Mouse (Mus musculus): ENCODE results near the gene Ston1. TPM values are rescaled to one million over a fixed set of nuclear protein-coding genes. Genes with fewer than 3 reads are reported as not detected.
A peak's percentile ranks its signal among the peaks of the same experiment; 100 is the strongest.

The Ston1 gene
- polyA plus RNA-seq, 1 experiment from 2014 or later = 3.4 TPM

DNA sequence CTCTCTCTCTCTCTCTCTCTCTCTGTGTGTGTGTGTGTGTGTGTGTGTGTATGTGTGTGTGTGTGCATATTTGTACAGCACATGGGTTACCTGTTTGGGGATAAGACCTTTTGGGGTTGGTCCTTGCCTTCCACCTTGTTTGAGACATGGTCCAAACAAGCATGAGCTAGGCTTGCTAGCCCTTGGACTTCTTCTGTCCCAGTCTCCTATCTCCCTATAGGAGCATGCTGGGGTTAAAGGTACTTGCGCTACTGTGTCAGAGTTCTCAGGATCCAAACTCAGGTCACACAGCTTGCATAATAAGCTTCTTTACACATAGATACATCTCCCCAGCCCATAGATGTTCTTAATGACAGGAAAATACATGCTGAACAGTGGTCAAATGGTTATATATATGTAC is 17.2 kb downstream of the Ston1 start:
- no peak for ATAC-seq (ENCODE audit: low FRiP score)
- no peaks in the 10 kb centered on the region for H3K36me3 ChIP-seq (replicated peaks; ENCODE audit: control insufficient read depth, insufficient read depth)
- no peak overlapping the region for H3K27ac ChIP-seq
- no peaks in the 10 kb centered on the region for H3K27me3 ChIP-seq (ENCODE audit: control insufficient read depth, insufficient read depth, low read length)
- H3K4me3 ChIP-seq (replicated peaks; ENCODE audit: low read length) = no peak overlapping the region
- WGBS = 100% methylated on average over 1 of the region's 1 CpGs
- H3K4me2 ChIP-seq (replicated peaks) = no peak overlapping the region
- no peak for DNase-seq (ENCODE audit: low spot score)
- H3K9me3 ChIP-seq (ENCODE audit: control insufficient read depth, low read length) = no peaks in the 10 kb centered on the region
- no peaks in the 10 kb centered on the region for H3K4me1 ChIP-seq (replicated peaks; ENCODE audit: control insufficient read depth, insufficient read depth, low read length)
- H3K9ac ChIP-seq = no peak overlapping the region

DNA sequence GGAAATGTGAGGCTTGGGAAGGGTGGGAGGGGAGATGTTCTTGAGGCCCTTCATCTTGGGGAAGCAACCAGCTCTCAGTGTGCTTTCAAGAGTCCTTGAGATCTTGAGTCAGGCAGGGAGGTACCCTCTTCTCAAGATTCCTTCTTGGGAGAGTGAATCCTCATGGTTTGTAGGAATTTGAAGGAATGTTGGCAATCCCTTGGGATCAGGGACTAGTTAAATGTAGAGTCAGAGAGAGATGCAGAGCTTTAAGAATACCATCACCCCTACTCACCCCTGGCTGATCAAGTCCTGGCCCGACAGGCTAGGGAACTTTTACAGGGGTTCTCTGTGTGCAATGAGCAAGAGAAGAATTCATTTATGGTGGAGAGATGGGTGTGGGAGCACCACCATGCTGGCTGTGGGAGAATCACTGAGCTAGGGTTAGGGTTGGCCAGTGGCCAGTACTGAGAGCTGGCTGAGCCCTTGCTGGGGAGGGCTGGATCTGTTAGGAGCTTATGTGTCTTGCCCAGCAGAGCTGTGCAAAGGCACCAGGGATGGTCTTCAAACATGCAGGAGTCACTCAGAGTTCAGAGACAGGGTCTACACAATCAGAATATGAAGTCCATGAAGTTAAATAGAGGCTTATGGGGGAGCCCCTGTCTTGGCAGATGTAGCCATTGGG is 18.1 kb downstream of the Ston1 start:
- H3K4me3 ChIP-seq (replicated peaks; ENCODE audit: low read length) = no peak overlapping the region
- ATAC-seq (ENCODE audit: low FRiP score) (no peak), DNase-seq (ENCODE audit: low spot score) (no peak)
- H3K9ac ChIP-seq = no peak overlapping the region
- H3K4me2 ChIP-seq (replicated peaks) = no peak overlapping the region
- 95% methylated on average over 1 of the region's 1 CpGs for WGBS
- no peaks in the 10 kb centered on the region for H3K9me3 ChIP-seq (ENCODE audit: control insufficient read depth, low read length)
- H3K36me3 ChIP-seq (replicated peaks; ENCODE audit: control insufficient read depth, insufficient read depth) = no peaks in the 10 kb centered on the region
- H3K4me1 ChIP-seq (replicated peaks; ENCODE audit: control insufficient read depth, insufficient read depth, low read length) = no peaks in the 10 kb centered on the region
- no peaks in the 10 kb centered on the region for H3K27me3 ChIP-seq (ENCODE audit: control insufficient read depth, insufficient read depth, low read length)
- H3K27ac ChIP-seq = no peak overlapping the region

DNA sequence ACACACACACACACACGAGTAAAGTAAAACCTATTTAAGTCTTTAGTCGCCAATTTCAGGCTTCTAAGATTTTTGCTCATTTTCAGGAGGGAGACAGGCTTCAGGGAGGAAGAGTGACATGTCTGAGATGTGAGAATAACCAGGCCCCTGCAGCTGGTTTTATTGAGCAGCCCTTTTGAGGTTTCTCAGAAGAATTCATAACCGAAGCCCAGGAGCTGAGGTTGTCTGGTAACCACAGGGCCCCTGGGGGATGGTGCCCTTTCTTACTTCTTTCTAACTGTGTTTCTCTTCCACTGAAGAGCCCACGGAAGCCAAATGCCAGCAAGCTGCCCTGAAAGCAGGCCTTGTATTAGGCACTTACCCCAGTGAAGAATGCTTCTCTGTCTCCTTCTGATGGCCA is 23.5 kb downstream of the Ston1 start:
- no peak for DNase-seq (ENCODE audit: low spot score)
- ATAC-seq (ENCODE audit: low FRiP score) = no peak
- no peaks in the 10 kb centered on the region for H3K27me3 ChIP-seq (ENCODE audit: control insufficient read depth, insufficient read depth, low read length)
- no peak overlapping the region for H3K9ac ChIP-seq
- H3K4me2 ChIP-seq (replicated peaks) = no peak overlapping the region
- H3K4me3 ChIP-seq (replicated peaks; ENCODE audit: low read length) = no peak overlapping the region
- 91% methylated on average over 4 of the region's 4 CpGs for WGBS
- H3K36me3 ChIP-seq (replicated peaks; ENCODE audit: control insufficient read depth, insufficient read depth) = no peaks in the 10 kb centered on the region
- no peak overlapping the region for H3K27ac ChIP-seq
- no peaks in the 10 kb centered on the region for H3K4me1 ChIP-seq (replicated peaks; ENCODE audit: control insufficient read depth, insufficient read depth, low read length)
- H3K9me3 ChIP-seq (ENCODE audit: control insufficient read depth, low read length) = no peaks in the 10 kb centered on the region

DNA sequence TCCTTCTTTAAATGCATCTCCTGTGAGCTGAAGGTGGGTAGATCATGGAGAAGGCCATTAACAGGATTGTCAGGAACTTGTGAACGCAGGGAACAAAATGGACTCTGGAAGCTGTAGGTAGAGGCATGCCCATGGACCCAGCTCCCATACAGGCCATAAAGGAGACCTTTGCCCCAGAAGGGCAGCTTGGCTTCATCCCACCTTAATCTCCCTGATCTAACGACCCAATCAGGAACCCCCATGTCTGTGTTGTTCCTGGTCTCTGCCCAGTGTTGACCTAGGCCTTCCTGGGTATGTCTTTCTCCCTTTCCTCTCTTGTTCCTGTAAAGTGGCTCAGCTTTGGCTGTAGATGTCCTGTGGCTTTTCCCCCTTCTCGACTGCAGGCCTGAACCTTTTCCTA is 23.9 kb downstream of the Ston1 start:
- H3K4me2 ChIP-seq (replicated peaks) = no peak overlapping the region
- H3K9me3 ChIP-seq (ENCODE audit: control insufficient read depth, low read length) = no peaks in the 10 kb centered on the region
- H3K27ac ChIP-seq = no peak overlapping the region
- no peak overlapping the region for H3K9ac ChIP-seq
- no peak for DNase-seq (ENCODE audit: low spot score)
- WGBS = 96% methylated on average over 3 of the region's 3 CpGs
- H3K4me3 ChIP-seq (replicated peaks; ENCODE audit: low read length) = no peak overlapping the region
- H3K27me3 ChIP-seq (ENCODE audit: control insufficient read depth, insufficient read depth, low read length) = no peaks in the 10 kb centered on the region
- no peaks in the 10 kb centered on the region for H3K36me3 ChIP-seq (replicated peaks; ENCODE audit: control insufficient read depth, insufficient read depth)
- no peak for ATAC-seq (ENCODE audit: low FRiP score)
- no peaks in the 10 kb centered on the region for H3K4me1 ChIP-seq (replicated peaks; ENCODE audit: control insufficient read depth, insufficient read depth, low read length)

DNA sequence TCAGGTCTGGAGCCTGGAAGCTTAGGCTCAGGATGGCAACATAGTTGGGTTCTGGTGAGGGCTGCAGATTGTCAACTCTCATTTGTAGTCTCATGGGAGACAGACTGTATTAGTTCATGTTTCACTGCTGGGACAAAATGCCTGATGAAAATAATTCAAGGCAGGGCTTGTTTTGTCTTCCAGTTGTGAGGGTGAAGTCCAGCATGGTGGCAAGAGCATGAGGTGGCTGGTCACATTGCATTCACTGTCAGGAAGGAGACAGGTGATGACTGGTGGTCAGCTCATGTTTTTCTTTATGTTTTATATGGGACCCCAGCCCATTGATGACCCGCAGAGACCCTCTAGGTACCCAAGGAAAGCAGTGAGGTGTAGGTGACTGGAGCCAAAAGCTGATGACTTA is 25.2 kb downstream of the Ston1 start:
- no peak overlapping the region for H3K4me3 ChIP-seq (replicated peaks; ENCODE audit: low read length)
- no peak for ATAC-seq (ENCODE audit: low FRiP score)
- 89% methylated on average over 1 of the region's 1 CpGs for WGBS

DNA sequence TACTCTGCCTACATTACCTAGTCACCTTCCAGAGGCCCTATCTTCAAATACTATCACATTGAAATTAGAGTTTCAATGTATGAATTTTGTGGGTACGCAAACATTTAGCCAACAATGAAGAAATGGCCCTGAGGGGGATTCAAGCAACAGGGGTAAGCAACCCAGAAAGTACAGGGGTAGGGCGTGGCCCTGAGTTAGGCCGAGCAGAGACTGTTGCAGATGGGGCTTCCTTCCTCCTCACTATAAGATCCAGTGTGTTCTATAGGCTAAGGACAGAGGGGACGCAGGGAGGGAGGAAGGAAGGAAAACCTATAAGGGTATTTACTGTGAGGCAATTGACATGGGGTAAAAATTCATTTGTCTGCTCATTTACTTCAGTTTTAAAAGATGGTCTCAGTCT is 26.9 kb downstream of the Ston1 start:
- Histone ChIP-seq H3K27me3 (ENCODE audit: control insufficient read depth, insufficient read depth, low read length) (no peaks in the 10 kb centered on the region), H3K4me2 (replicated peaks) (no peak overlapping the region), H3K4me1 (replicated peaks; ENCODE audit: control insufficient read depth, insufficient read depth, low read length) (peaks cover 2% of the 10 kb centered on the region; the same call in 1 of the 2 replicates), H3K27ac (no peak overlapping the region), H3K9ac (no peak overlapping the region), H3K36me3 (replicated peaks; ENCODE audit: control insufficient read depth, insufficient read depth) (no peaks in the 10 kb centered on the region), H3K4me3 (replicated peaks; ENCODE audit: low read length) (no peak overlapping the region), H3K9me3 (ENCODE audit: control insufficient read depth, low read length) (no peaks in the 10 kb centered on the region)
- ATAC-seq (ENCODE audit: low FRiP score) (no peak), DNase-seq (ENCODE audit: low spot score) (no peak)
- WGBS = 95% methylated on average over 4 of the region's 4 CpGs

More for the DNA sequence above, 25.2 kb downstream of the Ston1 start:
- Histone ChIP-seq H3K9me3 (ENCODE audit: control insufficient read depth, low read length) (no peaks in the 10 kb centered on the region), H3K36me3 (replicated peaks; ENCODE audit: control insufficient read depth, insufficient read depth) (no peaks in the 10 kb centered on the region), H3K9ac (no peak overlapping the region), H3K27ac (no peak overlapping the region), H3K4me2 (replicated peaks) (no peak overlapping the region), H3K27me3 (ENCODE audit: control insufficient read depth, insufficient read depth, low read length) (no peaks in the 10 kb centered on the region), H3K4me1 (replicated peaks; ENCODE audit: control insufficient read depth, insufficient read depth, low read length) (no peaks in the 10 kb centered on the region)
- no peak for DNase-seq (ENCODE audit: low spot score)

DNA sequence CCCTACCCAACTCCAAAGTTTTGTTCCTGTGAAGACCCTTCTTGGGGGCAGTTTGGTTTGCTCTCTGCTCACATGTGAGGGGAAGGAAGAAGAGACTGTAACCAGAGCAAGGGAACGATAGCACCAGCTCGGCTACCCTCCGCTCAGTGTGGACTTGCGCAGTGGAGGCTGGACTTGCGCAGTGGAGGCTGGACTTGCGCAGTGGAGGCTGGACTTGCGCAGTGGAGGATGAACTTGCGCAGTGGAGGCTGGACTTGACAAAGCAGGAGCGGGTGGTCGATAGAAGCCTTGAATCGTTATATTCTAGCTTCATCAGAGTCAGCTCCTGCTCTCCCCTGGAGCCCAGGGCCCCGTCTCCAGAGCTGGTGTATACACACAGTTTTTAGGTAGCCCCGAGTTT is 27.9 kb downstream of the Ston1 start:
- H3K9me3 ChIP-seq (ENCODE audit: control insufficient read depth, low read length) = no peaks in the 10 kb centered on the region
- H3K4me1 ChIP-seq (replicated peaks; ENCODE audit: control insufficient read depth, insufficient read depth, low read length) = peaks cover 4% of the 10 kb centered on the region; the same call in 1 of the 2 replicates
- DNase-seq (ENCODE audit: low spot score) (no peak), ATAC-seq (ENCODE audit: low FRiP score) (no peak)
- no peaks in the 10 kb centered on the region for H3K27me3 ChIP-seq (ENCODE audit: control insufficient read depth, insufficient read depth, low read length)
- WGBS = 90% methylated on average over 13 of the region's 13 CpGs
- no peak overlapping the region for H3K9ac ChIP-seq
- H3K36me3 ChIP-seq (replicated peaks; ENCODE audit: control insufficient read depth, insufficient read depth) = no peaks in the 10 kb centered on the region
- H3K4me3 ChIP-seq (replicated peaks; ENCODE audit: low read length) = no peak overlapping the region
- no peak overlapping the region for H3K4me2 ChIP-seq (replicated peaks)
- no peak overlapping the region for H3K27ac ChIP-seq

DNA sequence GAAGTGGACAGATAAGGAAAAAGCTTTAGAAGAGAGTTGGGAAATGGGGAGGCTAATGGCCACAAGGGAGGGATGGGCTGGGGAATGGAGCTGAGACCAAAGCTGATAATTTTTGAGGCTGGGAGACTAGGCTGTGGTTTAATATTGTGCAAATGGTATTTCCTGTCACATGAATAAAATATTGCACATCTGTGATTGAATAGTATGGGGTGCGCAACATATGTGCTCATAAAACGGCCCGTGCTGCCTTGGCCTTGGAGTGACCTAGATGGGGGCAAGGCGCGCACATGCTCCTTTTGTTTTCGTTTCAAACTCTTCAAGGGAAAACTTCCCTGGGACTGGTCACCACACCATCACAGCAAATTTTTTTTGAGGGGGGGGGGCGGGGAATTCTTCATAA is 28.4 kb downstream of the Ston1 start:
- H3K4me1 ChIP-seq (replicated peaks; ENCODE audit: control insufficient read depth, insufficient read depth, low read length) = peaks cover 4% of the 10 kb centered on the region; the same call in 1 of the 2 replicates
- no peaks in the 10 kb centered on the region for H3K36me3 ChIP-seq (replicated peaks; ENCODE audit: control insufficient read depth, insufficient read depth)
- no peak overlapping the region for H3K4me3 ChIP-seq (replicated peaks; ENCODE audit: low read length)
- DNase-seq (ENCODE audit: low spot score) (no peak), ATAC-seq (ENCODE audit: low FRiP score) (no peak)
- H3K27me3 ChIP-seq (ENCODE audit: control insufficient read depth, insufficient read depth, low read length) = no peaks in the 10 kb centered on the region
- no peak overlapping the region for H3K27ac ChIP-seq
- WGBS = 73% methylated on average over 7 of the region's 7 CpGs
- H3K9ac ChIP-seq = no peak overlapping the region
- no peaks in the 10 kb centered on the region for H3K9me3 ChIP-seq (ENCODE audit: control insufficient read depth, low read length)
- H3K4me2 ChIP-seq (replicated peaks) = no peak overlapping the region

DNA sequence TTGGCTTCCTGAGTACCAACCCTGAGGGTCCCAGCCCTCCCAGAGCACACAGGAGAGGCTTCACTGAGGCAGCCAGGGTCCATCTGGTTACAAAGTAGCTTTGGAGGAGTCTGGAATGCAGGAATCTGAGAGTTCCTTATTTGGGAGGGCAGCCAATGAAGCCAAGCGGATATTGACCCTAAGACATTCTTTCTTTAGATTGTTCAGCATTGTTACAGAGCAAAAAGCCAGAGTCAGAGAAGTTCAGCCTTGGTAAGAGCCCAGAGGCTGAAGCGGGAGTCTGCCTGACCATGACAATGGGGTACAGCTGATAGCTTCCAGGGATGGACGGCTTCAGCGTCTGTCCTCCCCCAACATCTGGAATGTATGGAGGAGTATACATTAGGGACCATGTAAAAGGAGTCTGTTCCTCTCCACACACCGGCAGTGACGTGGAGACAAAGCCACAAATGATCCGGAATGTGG is 28.9 kb downstream of the Ston1 start:
- DNase-seq (ENCODE audit: low spot score) = peak; percentile 47
- H3K4me3 ChIP-seq (replicated peaks; ENCODE audit: low read length) = no peak overlapping the region
- H3K4me2 ChIP-seq (replicated peaks) = no peak overlapping the region

DNA sequence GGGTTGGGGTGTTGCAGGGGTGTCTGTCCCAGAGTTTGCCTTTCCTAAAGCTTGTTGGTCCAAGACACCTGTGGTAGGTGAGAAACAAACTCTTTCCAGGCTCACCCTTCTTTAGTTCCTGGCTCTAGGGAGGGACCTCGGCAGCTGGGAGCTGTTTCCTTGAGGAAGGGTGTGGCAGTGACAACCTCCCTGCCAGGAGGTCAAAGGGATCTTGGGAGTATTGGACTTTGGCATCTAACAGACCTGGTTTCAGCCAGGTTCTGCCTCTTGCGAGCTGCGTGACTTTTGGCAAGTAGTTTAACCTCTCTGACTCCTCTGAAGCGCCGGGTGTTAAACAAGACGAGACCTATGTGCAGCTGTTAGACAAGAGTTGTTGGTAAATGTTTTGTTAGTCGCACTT is 29.7 kb downstream of the Ston1 start:
- no peak for ATAC-seq (ENCODE audit: low FRiP score)
- peaks cover 7% of the 10 kb centered on the region; the same call in 1 of the 2 replicates for H3K4me1 ChIP-seq (replicated peaks; ENCODE audit: control insufficient read depth, insufficient read depth, low read length)
- DNase-seq (ENCODE audit: low spot score) = no peak
- H3K9me3 ChIP-seq (ENCODE audit: control insufficient read depth, low read length) = no peaks in the 10 kb centered on the region
- no peak overlapping the region for H3K27ac ChIP-seq
- no peak overlapping the region for H3K9ac ChIP-seq
- no peaks in the 10 kb centered on the region for H3K36me3 ChIP-seq (replicated peaks; ENCODE audit: control insufficient read depth, insufficient read depth)
- 85% methylated on average over 7 of the region's 7 CpGs for WGBS
- no peak overlapping the region for H3K4me2 ChIP-seq (replicated peaks)
- H3K4me3 ChIP-seq (replicated peaks; ENCODE audit: low read length) = no peak overlapping the region
- H3K27me3 ChIP-seq (ENCODE audit: control insufficient read depth, insufficient read depth, low read length) = no peaks in the 10 kb centered on the region

More for the DNA sequence above, 28.9 kb downstream of the Ston1 start:
- Histone ChIP-seq H3K9ac (no peak overlapping the region), H3K27me3 (ENCODE audit: control insufficient read depth, insufficient read depth, low read length) (no peaks in the 10 kb centered on the region), H3K9me3 (ENCODE audit: control insufficient read depth, low read length) (no peaks in the 10 kb centered on the region), H3K27ac (no peak overlapping the region), H3K36me3 (replicated peaks; ENCODE audit: control insufficient read depth, insufficient read depth) (no peaks in the 10 kb centered on the region), H3K4me1 (replicated peaks; ENCODE audit: control insufficient read depth, insufficient read depth, low read length) (peaks cover 5% of the 10 kb centered on the region; the same call in 1 of the 2 replicates)
- WGBS = 40% methylated on average over 7 of the region's 7 CpGs
- no peak for ATAC-seq (ENCODE audit: low FRiP score)
